Mouse (Mus musculus) forebrain, embryonic 10.5 days (tissue): ENCODE results near the gene Serpinb1a. TPM values are rescaled to one million over a fixed set of nuclear protein-coding genes. Genes with fewer than 3 reads are reported as not detected.

ENCODE experiments used
- DNase-seq: peaks from one replicate; pipeline ENCODE4 v3.0.0-alpha.2; 2017; ENCODE audit warnings: low spot score; ENCODE audit errors: extremely low spot score
- H3K27ac ChIP-seq: fragments of 300-500 bp; sonication (generic); 2 replicates; pipeline ENCODE4 v1.5.1; 2016; ENCODE audit warnings: mild to moderate bottlenecking
- H3K27me3 ChIP-seq: fragments of 300-500 bp; sonication (generic); 2 replicates; pipeline ENCODE4 v1.6.1; 2016; ENCODE audit warnings: mild to moderate bottlenecking; ENCODE audit not compliant: poor library complexity, severe bottlenecking
- H3K36me3 ChIP-seq: fragments of 300-500 bp; sonication (generic); replicated peaks from 2 replicates; pipeline ENCODE4 v1.6.1; 2016; ENCODE audit warnings: mild to moderate bottlenecking, moderate library complexity
- H3K4me1 ChIP-seq: fragments of 300-500 bp; sonication (generic); 2 replicates; pipeline ENCODE4 v1.6.1; 2016
- H3K4me3 ChIP-seq: fragments of 300-500 bp; sonication (generic); 2 replicates; pipeline ENCODE4 v1.5.1; 2016; ENCODE audit warnings: mild to moderate bottlenecking, moderate library complexity
- H3K9me3 ChIP-seq: fragments of 300-500 bp; sonication (generic); 2 replicates; pipeline ENCODE4 v1.6.1; 2016; ENCODE audit warnings: mild to moderate bottlenecking, moderate library complexity
- WGBS: fragments of 180-500 bp; shearing (Covaris S2); methylation state at CpG from one replicate; pipeline ENCODE4 v1.1.7; 2016; 5-methylcytosine and 5-hydroxymethylcytosine counted together
- polyA plus RNA-seq: library from polyadenylated mRNA; unstranded; fragments of >200 nt; fragmentation: Nextera tagmentation; extraction: Ambion mirVana; gene quantifications from 2 replicates; pipeline ENCODE4 v1.2.1, GENCODE M21; 2016

Serpinb1a gene
- polyA plus RNA-seq, 1 experiment from 2014 or later: 0.88 TPM

DNA sequence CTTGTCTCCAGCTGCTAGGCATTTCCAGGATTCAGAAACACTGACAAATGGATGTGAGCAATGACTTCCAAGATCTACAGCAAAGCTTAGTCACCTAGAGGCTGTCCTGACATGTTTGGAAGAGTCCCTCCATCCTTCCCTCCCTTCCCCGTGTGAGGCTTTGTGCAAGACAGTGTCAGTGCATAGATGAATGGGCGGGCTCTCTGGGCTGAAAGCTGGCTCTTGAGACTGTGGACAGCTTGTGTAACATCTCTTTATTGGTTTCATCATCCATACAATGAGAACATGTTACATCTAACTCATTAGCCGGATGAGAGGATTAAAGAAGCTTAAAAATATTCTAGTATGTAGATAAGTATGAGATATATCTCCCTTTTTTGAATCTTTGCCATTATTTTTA lies 18.2 kb downstream of the Serpinb1a start:
- no peak overlapping the region for H3K4me3 ChIP-seq
- no peaks in the 10 kb centered on the region for H3K4me1 ChIP-seq
- WGBS: 85% methylated on average over 3 of the region's 3 CpGs
- H3K27me3 ChIP-seq: no peaks in the 10 kb centered on the region
- no peaks in the 10 kb centered on the region for H3K36me3 ChIP-seq
- H3K9me3 ChIP-seq: no peaks in the 10 kb centered on the region; the same call in 1 of the 2 replicates
- H3K27ac ChIP-seq: no peak overlapping the region
- DNase-seq: no peak

DNA sequence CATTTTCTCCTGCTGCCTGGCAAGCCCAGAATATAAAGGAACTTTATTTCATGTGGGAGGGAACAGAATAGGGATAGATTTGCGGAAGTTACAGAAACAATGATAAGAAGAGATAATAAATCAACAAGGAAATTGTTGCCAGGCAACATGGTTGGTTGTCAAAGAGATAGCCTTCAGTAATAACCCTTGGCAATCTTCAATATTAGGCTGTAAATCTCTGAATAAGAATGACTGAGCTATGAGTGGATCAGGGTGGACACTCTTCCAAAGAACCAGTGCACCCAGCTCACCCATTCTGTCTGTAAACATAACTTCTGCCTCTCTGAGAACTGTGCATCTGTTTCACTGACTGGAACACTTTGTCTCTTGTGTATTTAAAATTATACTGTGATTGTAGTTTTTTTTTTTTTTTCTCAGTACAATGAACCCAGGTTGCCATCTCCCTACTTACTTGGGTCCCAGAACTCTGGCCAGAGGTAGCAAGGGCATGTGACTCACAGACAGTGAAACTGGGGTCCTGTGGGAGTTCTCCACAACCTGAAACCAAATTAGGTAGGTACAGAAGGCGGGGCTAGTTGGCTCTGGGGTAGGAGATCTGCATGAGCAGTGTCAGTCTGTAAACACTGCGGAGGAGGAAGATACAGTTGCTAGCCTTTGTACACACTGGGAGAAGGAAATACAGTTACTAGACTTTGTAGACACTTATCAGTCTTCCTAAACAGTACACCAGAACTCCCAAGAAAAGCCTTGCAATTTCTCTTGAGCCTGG lies 19.3 kb downstream of the Serpinb1a start:
- Histone ChIP-seq H3K4me3 (no peak overlapping the region), H3K27me3 (no peaks in the 10 kb centered on the region), H3K36me3 (no peaks in the 10 kb centered on the region), H3K9me3 (no peaks in the 10 kb centered on the region; the same call in 1 of the 2 replicates), H3K27ac (no peak overlapping the region), H3K4me1 (no peaks in the 10 kb centered on the region)
- 87% methylated on average over 3 of the region's 3 CpGs for WGBS
- DNase-seq: no peak

- Histone ChIP-seq H3K36me3 (no peaks in the 10 kb centered on the region), H3K9me3 (no peaks in the 10 kb centered on the region), H3K27ac (no peak overlapping the region), H3K4me1 (no peaks in the 10 kb centered on the region), H3K4me3 (no peak overlapping the region), H3K27me3 (no peaks in the 10 kb centered on the region)
- no peak for DNase-seq
- WGBS: 90% methylated on average over 4 of the region's 4 CpGs
Observed at GRCm38 (mm10) chr13:32828886-32829285, 22.1 kb downstream of the Serpinb1a start.

DNA sequence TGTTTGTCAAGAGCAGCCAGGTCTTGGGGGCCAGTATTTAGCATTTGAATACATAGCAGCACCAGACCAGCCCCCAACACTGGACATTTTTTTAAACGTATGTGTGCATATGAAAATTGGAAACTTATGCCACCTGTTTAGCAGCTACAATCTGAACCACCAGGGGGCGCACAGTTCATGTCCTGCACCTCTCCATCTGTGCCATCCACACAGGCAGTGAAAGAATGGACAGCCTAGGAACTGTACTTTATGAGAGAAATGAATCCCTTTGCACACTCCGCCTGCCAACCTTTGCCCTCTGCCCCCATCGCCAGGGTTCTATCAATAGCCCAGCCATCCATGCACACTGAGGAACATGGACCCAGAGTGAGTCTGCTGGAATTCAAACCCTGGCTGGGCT lies 23.0 kb downstream of the Serpinb1a start:
- Histone ChIP-seq H3K9me3 (no peaks in the 10 kb centered on the region), H3K4me3 (no peak overlapping the region), H3K27me3 (no peaks in the 10 kb centered on the region), H3K36me3 (0 out of 2 replicates have a peak, but pooled peaks cover 2% of the 10 kb centered on the region), H3K27ac (no peak overlapping the region), H3K4me1 (no peaks in the 10 kb centered on the region)
- peak; percentile 36 for DNase-seq
- 62% methylated on average over 4 of the region's 4 CpGs for WGBS

DNA sequence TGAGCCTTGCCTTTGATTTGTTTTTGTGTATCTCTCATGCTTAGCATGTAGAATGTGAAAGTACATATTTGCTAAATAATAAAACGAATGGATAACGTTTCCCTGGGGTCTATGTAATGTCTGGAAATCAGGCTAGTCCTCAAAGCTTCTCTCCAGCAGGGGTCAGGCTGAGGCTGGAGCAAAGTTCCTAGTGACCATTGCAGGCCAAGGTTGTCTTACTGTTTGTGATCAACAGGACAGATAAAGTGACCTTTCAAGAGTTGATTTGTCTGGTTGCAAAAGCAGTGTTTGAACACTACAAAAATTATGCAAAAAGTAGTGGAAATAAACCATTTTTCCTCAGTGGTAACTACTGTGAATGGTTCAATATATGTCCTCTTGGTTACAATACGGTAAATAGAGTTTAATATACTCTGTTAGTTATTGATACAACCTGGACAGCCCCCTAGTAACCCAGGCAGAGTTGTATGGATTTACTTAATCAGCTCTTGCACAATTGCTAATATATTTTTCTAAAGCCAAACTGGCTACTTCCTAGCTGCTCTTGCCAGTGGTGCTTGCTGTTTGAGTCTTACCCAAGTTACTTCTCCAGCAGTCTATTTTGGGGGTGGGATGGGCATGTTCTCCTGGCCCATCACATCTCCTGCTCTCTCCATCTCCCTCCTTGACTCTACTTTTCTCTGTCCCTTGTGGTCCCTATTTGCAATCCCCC lies 23.7 kb downstream of the Serpinb1a start:
- H3K27me3 ChIP-seq: no peaks in the 10 kb centered on the region
- H3K27ac ChIP-seq: no peak overlapping the region
- 88% methylated on average over 3 of the region's 3 CpGs for WGBS
- no peak overlapping the region for H3K4me3 ChIP-seq
- H3K9me3 ChIP-seq: no peaks in the 10 kb centered on the region
- H3K4me1 ChIP-seq: no peaks in the 10 kb centered on the region
- H3K36me3 ChIP-seq: peaks cover 8% of the 10 kb centered on the region
- DNase-seq: no peak

DNA sequence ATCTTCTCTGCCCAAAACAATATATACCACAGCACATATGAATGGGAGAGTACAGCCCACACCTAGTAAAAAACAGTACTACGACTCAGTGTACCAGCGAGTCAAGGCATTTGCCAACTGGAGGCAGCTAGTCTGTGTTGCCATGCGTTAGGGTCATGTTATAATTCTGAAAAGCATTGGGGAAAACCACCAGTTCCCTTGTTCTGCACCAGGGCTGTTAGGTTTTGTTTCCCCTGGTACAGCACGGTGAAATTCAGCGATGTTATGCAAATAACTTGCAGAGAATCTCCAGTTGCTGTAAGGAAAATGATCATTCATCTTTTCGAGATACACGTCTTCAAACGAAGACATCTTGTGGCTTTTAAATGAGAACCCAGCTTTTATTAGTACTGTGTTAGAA lies 25.4 kb downstream of the Serpinb1a start:
- DNase-seq: no peak
- Histone ChIP-seq H3K4me1 (no peaks in the 10 kb centered on the region), H3K4me3 (no peak overlapping the region), H3K36me3 (peaks cover 25% of the 10 kb centered on the region), H3K9me3 (no peaks in the 10 kb centered on the region), H3K27ac (no peak overlapping the region), H3K27me3 (no peaks in the 10 kb centered on the region)
- 92% methylated on average over 8 of the region's 8 CpGs for WGBS

- no peaks in the 10 kb centered on the region for H3K4me1 ChIP-seq
- H3K36me3 ChIP-seq: peaks cover 34% of the 10 kb centered on the region
- no peak for DNase-seq
- H3K9me3 ChIP-seq: no peaks in the 10 kb centered on the region
- no peak overlapping the region for H3K4me3 ChIP-seq
- WGBS: 81% methylated on average over 6 of the region's 6 CpGs
- H3K27ac ChIP-seq: no peak overlapping the region
- H3K27me3 ChIP-seq: no peaks in the 10 kb centered on the region
Observed at GRCm38 (mm10) chr13:32824377-32825330, 26.3 kb downstream of the Serpinb1a start.

GRCm38 (mm10) chr13:32823126-32823525 lies 27.9 kb downstream of the Serpinb1a start:
- H3K4me1 ChIP-seq: no peaks in the 10 kb centered on the region
- H3K36me3 ChIP-seq: peaks cover 49% of the 10 kb centered on the region
- no peaks in the 10 kb centered on the region for H3K27me3 ChIP-seq
- no peak overlapping the region for H3K27ac ChIP-seq
- no peak for DNase-seq
- 92% methylated on average over 6 of the region's 6 CpGs for WGBS
- H3K4me3 ChIP-seq: no peak overlapping the region
- H3K9me3 ChIP-seq: no peaks in the 10 kb centered on the region

DNA sequence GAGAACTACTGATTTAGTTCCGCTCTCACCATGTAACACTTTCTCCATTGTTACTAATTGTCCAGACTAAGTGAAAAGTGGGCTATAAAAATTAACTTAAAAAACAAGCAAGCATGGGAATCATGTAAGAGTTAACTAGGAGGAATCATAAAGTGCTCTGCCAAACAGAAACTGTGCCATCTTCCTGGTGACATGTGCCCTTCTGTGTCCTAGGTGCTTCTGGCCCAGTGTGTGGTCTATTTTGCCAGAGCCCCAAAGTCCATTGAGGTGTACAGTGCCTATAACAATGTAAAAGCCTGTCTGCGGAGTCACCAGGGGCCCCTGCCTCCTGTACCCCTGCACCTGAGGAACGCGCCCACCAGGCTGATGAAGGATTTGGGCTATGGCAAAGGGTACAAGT lies 29.3 kb downstream of the Serpinb1a start:
- WGBS: 96% methylated on average over 4 of the region's 4 CpGs
- Histone ChIP-seq H3K4me1 (no peaks in the 10 kb centered on the region), H3K4me3 (no peak overlapping the region), H3K27ac (no peak overlapping the region), H3K27me3 (no peaks in the 10 kb centered on the region), H3K36me3 (peaks cover 63% of the 10 kb centered on the region), H3K9me3 (no peaks in the 10 kb centered on the region)
- no peak for DNase-seq

GRCm38 (mm10) chr13:32819926-32820325 lies 31.1 kb downstream of the Serpinb1a start:
- H3K4me1 ChIP-seq: no peaks in the 10 kb centered on the region
- peaks cover 77% of the 10 kb centered on the region for H3K36me3 ChIP-seq
- no peak overlapping the region for H3K4me3 ChIP-seq
- no peaks in the 10 kb centered on the region for H3K27me3 ChIP-seq
- H3K9me3 ChIP-seq: no peaks in the 10 kb centered on the region
- 91% methylated on average over 5 of the region's 5 CpGs for WGBS
- no peak for DNase-seq
- H3K27ac ChIP-seq: no peak overlapping the region

- Histone ChIP-seq H3K9me3 (no peaks in the 10 kb centered on the region), H3K36me3 (peaks cover 84% of the 10 kb centered on the region), H3K27ac (no peak overlapping the region), H3K4me1 (no peaks in the 10 kb centered on the region), H3K27me3 (no peaks in the 10 kb centered on the region), H3K4me3 (no peak overlapping the region)
- 94% methylated on average over 3 of the region's 3 CpGs for WGBS
- no peak for DNase-seq
Observed at GRCm38 (mm10) chr13:32819241-32819640, 31.7 kb downstream of the Serpinb1a start.

- H3K27me3 ChIP-seq: no peaks in the 10 kb centered on the region
- H3K27ac ChIP-seq: no peak overlapping the region
- H3K4me3 ChIP-seq: no peak overlapping the region
- 72% methylated on average over 3 of the region's 3 CpGs for WGBS
- H3K4me1 ChIP-seq: peaks cover 27% of the 10 kb centered on the region
- H3K36me3 ChIP-seq: peaks cover 46% of the 10 kb centered on the region
- no peaks in the 10 kb centered on the region for H3K9me3 ChIP-seq
- no peak for DNase-seq
Observed at GRCm38 (mm10) chr13:32807624-32808023, 43.4 kb downstream of the Serpinb1a start.
